ENCODE assay signal across 14 mouse cellular contexts in the genomic region with DNA sequence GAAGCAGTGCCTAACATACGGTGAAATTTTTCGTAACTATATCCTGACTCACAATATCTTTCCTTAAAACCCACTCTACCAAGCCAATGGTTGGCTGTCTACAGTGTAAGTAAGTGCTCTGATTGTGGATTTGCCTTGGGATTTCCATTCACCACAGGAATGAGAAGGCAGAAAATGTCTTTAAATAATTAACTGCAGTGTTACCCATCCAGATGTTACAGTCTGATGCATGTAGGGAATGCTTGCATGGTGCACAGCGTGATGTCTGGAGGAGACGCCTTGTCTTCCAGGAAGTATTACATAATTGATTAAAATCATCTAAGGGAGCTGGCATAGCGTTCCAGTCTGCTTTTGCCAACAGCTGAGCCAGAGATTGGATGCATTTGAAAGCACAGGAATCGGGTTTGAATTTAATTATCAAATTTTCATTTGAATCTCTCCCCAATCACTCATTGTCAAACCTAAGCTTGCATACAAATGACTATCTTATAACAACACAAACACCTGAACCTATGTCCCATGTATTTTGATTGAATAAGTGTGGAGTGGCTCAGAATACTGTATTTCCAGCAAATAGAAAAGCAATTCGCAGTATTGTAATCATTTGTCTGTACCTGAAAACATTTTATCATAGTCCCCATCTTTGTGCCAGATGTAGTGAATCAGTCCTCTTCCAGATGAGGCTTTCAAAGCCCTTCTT.
DNase-seq lines count a peak whose midpoint lies in the region; ATAC-seq lines count a peak whose summit lies in the region.
"Had no signal": no experiment of that assay in that cellular context is flagged by ENCODE, and none has a peak within 500 bp of the region (broad histone marks: within the 10 kb centered on the region; RNA-seq: fewer than 3 reads in every experiment).

No protein-coding gene starts in this region.

- no peaks in the 10 kb centered on the region for H3K9me3 ChIP-seq in embryonic facial prominence, embryonic 14.5 days (ENCODE audit: control insufficient read depth, low read length)
- no peaks in the 10 kb centered on the region for H3K9me3 ChIP-seq in midbrain, embryonic 16.5 days (replicated peaks; ENCODE audit: control insufficient read depth, low read length, poor library complexity, severe bottlenecking)
- no peaks in the 10 kb centered on the region for H3K9me3 ChIP-seq in heart, embryonic 11.5 days (replicated peaks; ENCODE audit: control insufficient read depth, low read length)
- H3K9me3 ChIP-seq: limb, embryonic 12.5 days had no signal

- no peaks in the 10 kb centered on the region for H3K36me3 ChIP-seq in embryonic facial prominence, embryonic 14.5 days (ENCODE audit: control insufficient read depth, insufficient read depth, low read length)
- H3K36me3 ChIP-seq in midbrain, embryonic 16.5 days (ENCODE audit: control insufficient read depth, insufficient read depth, low read length) = no peaks in the 10 kb centered on the region
- no peaks in the 10 kb centered on the region for H3K36me3 ChIP-seq in heart, embryonic 11.5 days (ENCODE audit: control insufficient read depth, insufficient read depth, low read length)
- H3K36me3 ChIP-seq: limb, embryonic 12.5 days had no signal

- H3K4me3 ChIP-seq in embryonic facial prominence, embryonic 14.5 days (ENCODE audit: low read depth, low read length) = no peak overlapping the region
- H3K4me3 ChIP-seq in midbrain, embryonic 16.5 days (ENCODE audit: low read depth, low read length) = no peak overlapping the region
- H3K4me3 ChIP-seq in heart, embryonic 11.5 days (ENCODE audit: low read depth, low read length) = no peak overlapping the region
- H3K4me3 ChIP-seq: limb, embryonic 12.5 days; megakaryocyte, embryonic 14.5 days had no signal

- H3K27ac ChIP-seq in embryonic facial prominence, embryonic 14.5 days (replicated peaks; ENCODE audit: low read depth, low read length) = no peak overlapping the region
- H3K27ac ChIP-seq in midbrain, embryonic 16.5 days (ENCODE audit: low read length) = no peak overlapping the region
- no peak overlapping the region for H3K27ac ChIP-seq in heart, embryonic 11.5 days (ENCODE audit: low read depth, low read length)
- H3K27ac ChIP-seq: limb, embryonic 12.5 days had no signal

- H3K4me2 ChIP-seq in embryonic facial prominence, embryonic 14.5 days (ENCODE audit: low read depth, low read length) = no peak overlapping the region
- no peak overlapping the region for H3K4me2 ChIP-seq in midbrain, embryonic 16.5 days (ENCODE audit: low read length)
- H3K4me2 ChIP-seq in heart, embryonic 11.5 days = no peak overlapping the region
- H3K4me2 ChIP-seq: limb, embryonic 12.5 days had no signal

- no peaks in the 10 kb centered on the region for H3K27me3 ChIP-seq in embryonic facial prominence, embryonic 14.5 days (replicated peaks; ENCODE audit: control insufficient read depth, insufficient read depth, low read length)
- H3K27me3 ChIP-seq in midbrain, embryonic 16.5 days (ENCODE audit: control insufficient read depth, insufficient read depth, low read depth, low read length) = no peaks in the 10 kb centered on the region
- no peaks in the 10 kb centered on the region for H3K27me3 ChIP-seq in heart, embryonic 11.5 days (ENCODE audit: control insufficient read depth, insufficient read depth, low read length)
- H3K27me3 ChIP-seq: limb, embryonic 12.5 days; megakaryocyte, embryonic 14.5 days had no signal

- peak; percentile 68 for DNase-seq in kidney, adult 9 months
- DNase-seq in kidney, postnatal 14 days = no peak
- peak; percentile 1 for DNase-seq in R1 (ENCODE audit: low read depth, low spot score)
- DNase-seq in embryonic facial prominence, embryonic 14.5 days (ENCODE audit: low spot score) = peak; percentile 57
- no peak for DNase-seq in gastrocnemius, postnatal 25 days
- DNase-seq: cerebellum, adult 9-11 months; heart, adult 11 months; heart, postnatal 14 days; lung, adult 18-20 months; right cerebral cortex, postnatal 4 days had no signal

- ATAC-seq in embryonic facial prominence, embryonic 14.5 days (ENCODE audit: low read depth) = peak; percentile 47; the same call in 1 of the 2 replicates
- ATAC-seq in midbrain, embryonic 16.5 days = peak; percentile 51
- ATAC-seq in heart, embryonic 11.5 days (replicated peaks; ENCODE audit: insufficient number of reproducible peaks, low FRiP score, low TSS enrichment) = no peak

- no peaks in the 10 kb centered on the region for H3K4me1 ChIP-seq in embryonic facial prominence, embryonic 14.5 days (ENCODE audit: control insufficient read depth, insufficient read depth, low read length)
- 0 out of 2 replicates have a peak, but pooled peaks cover 3% of the 10 kb centered on the region for H3K4me1 ChIP-seq in midbrain, embryonic 16.5 days (ENCODE audit: control insufficient read depth, insufficient read depth, low read length)
- H3K4me1 ChIP-seq in heart, embryonic 11.5 days (ENCODE audit: control insufficient read depth, insufficient read depth, low read length) = no peaks in the 10 kb centered on the region
- H3K4me1 ChIP-seq: limb, embryonic 12.5 days; megakaryocyte, embryonic 14.5 days had no signal

- WGBS in embryonic facial prominence, embryonic 14.5 days = 51% methylated on average over 7 of the region's 7 CpGs
- 57% methylated on average over 7 of the region's 7 CpGs for WGBS in midbrain, embryonic 16.5 days
- WGBS in heart, embryonic 11.5 days (ENCODE audit: insufficient replicate concordance) = 74% methylated on average over 7 of the region's 7 CpGs

- no peak overlapping the region for H3K9ac ChIP-seq in embryonic facial prominence, embryonic 14.5 days (ENCODE audit: low read depth, low read length)
- no peak overlapping the region for H3K9ac ChIP-seq in midbrain, embryonic 16.5 days (ENCODE audit: low read depth, low read length)
- no peak overlapping the region for H3K9ac ChIP-seq in heart, embryonic 11.5 days (ENCODE audit: low read depth, low read length)
- H3K9ac ChIP-seq: limb, embryonic 12.5 days had no signal

Comparison
In these comparisons a context has a peak if more than half of its experiments do, and no peak if none do; other contexts are left out.
1. DNase-seq: peak in kidney, adult 9 months (single experiment), R1 (single experiment) and embryonic facial prominence, embryonic 14.5 days (single experiment); none in kidney, postnatal 14 days (single experiment) and gastrocnemius, postnatal 25 days (single experiment).